Mouse (Mus musculus) lung, postnatal 0 days (tissue): ENCODE results near the gene Dera.

Source experiments
- CTCF ChIP-seq: IDR thresholded peaks from 2 replicates; pipeline ENCODE4 v1.5.1; 2016; ENCODE audit warnings: antibody characterized with exemption, mild to moderate bottlenecking
- EP300 ChIP-seq: IDR thresholded peaks from 2 replicates; pipeline ENCODE4 v1.6.1; 2016; ENCODE audit warnings: antibody characterized with exemption, mild to moderate bottlenecking, control low read depth

DNA sequence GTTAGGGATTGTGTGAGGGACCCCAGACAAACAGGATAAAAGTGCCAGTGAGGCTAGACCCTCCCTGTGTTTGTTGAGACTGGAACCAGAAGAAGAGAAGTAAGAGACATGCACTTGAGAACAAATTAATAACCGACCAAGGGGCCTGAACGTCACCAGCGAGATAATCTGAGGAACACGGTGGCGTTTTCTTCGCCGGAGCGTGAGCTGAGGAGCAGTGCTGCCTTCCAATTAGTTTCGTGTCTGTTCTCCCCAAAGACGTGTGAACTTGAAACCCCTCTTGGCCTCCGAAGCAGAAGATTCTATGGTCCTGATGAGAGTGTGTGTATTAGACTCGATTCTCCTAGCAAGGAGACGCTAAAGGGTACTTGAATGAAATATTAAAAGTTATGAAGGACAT is 19.8 kb downstream of the Dera start:
- TF ChIP-seq CTCF (no peak), EP300 (no peak)
